Mouse (Mus musculus) T-helper 2 cell (primary cell): ENCODE results near the gene Ccdc181.
"Not testable (repeated sequence)": the region's sequence is repeated elsewhere in the genome, so short reads cannot be mapped to it uniquely, and the experiment has no call there.

Experiments used
- in situ Hi-C: fragments of 300-600 bp; cut with MboI, MseI; formaldehyde crosslinking; loops from one replicate; pipeline ENCODE4 v1.15.1; 2025; ENCODE audit warnings: high pct_unique_total_duplicates

Gene Ccdc181

GRCm38 (mm10) chr1:164275455-164275954 lies at the start of gene Ccdc181:
TSS of gene Ccdc181 (plus strand) at chr1:164275585.
- in situ Hi-C loops, result no loop called here

- in situ Hi-C loops, result not testable (repeated sequence)
These were observed 43.3 kb upstream of the Ccdc181 start for GRCm38 (mm10) chr1:164231937-164232570.

- in situ Hi-C loops, result no loop called here
These were observed 41.9 kb upstream of the Ccdc181 start for GRCm38 (mm10) chr1:164233447-164233846.

- in situ Hi-C loops, result no loop called here
These were observed 40.3 kb upstream of the Ccdc181 start for GRCm38 (mm10) chr1:164235078-164235477.

GRCm38 (mm10) chr1:164236078-164236477 lies 39.3 kb upstream of the Ccdc181 start:
- in situ Hi-C loops, result no loop called here

- in situ Hi-C loops, result no loop called here
These were observed 33.9 kb upstream of the Ccdc181 start for GRCm38 (mm10) chr1:164241494-164241893.

GRCm38 (mm10) chr1:164242809-164243208 lies 32.6 kb upstream of the Ccdc181 start:
- in situ Hi-C loops, result no loop called here

GRCm38 (mm10) chr1:164247442-164247841 lies 27.9 kb upstream of the Ccdc181 start:
- in situ Hi-C loops, result no loop called here

- in situ Hi-C loops, result no loop called here
These were observed 27.4 kb upstream of the Ccdc181 start for GRCm38 (mm10) chr1:164247971-164248370.

- in situ Hi-C loops, result no loop called here
These were observed 26.7 kb upstream of the Ccdc181 start, which contains the start of gene Slc19a2 for GRCm38 (mm10) chr1:164248465-164249331. TSS of gene Slc19a2 (plus strand) at chr1:164249046.

GRCm38 (mm10) chr1:164249332-164249711 lies 26.1 kb upstream of the Ccdc181 start:
- in situ Hi-C loops, result no loop called here

GRCm38 (mm10) chr1:164250391-164251150 lies 24.8 kb upstream of the Ccdc181 start:
- in situ Hi-C loops, result loop anchor here (25.0 kb wide), 2 partner anchors 838 to 1587 kb away; partner anchors contain the start of gene Gorab

GRCm38 (mm10) chr1:164251438-164251837 lies 23.9 kb upstream of the Ccdc181 start:
- in situ Hi-C loops, result loop anchor here (25.0 kb wide), 2 partner anchors 839 to 1586 kb away; partner anchors contain the start of gene Gorab

- in situ Hi-C loops, result loop anchor here (25.0 kb wide), 2 partner anchors 840 to 1585 kb away; partner anchors contain the start of gene Gorab
These were observed 22.8 kb upstream of the Ccdc181 start for GRCm38 (mm10) chr1:164252551-164252950.

GRCm38 (mm10) chr1:164254836-164255235 lies 20.5 kb upstream of the Ccdc181 start:
- in situ Hi-C loops, result loop anchor here (25.0 kb wide), 2 partner anchors 843 to 1582 kb away; partner anchors contain the start of gene Gorab

GRCm38 (mm10) chr1:164260171-164261028 lies 15.0 kb upstream of the Ccdc181 start:
- in situ Hi-C loops, result loop anchor here (25.0 kb wide), 2 partner anchors 848 to 1577 kb away; partner anchors contain the start of gene Gorab

GRCm38 (mm10) chr1:164261553-164261952 lies 13.8 kb upstream of the Ccdc181 start:
- in situ Hi-C loops, result loop anchor here (25.0 kb wide), 2 partner anchors 849 to 1576 kb away; partner anchors contain the start of gene Gorab

- in situ Hi-C loops, result loop anchor here (25.0 kb wide), 2 partner anchors 859 to 1566 kb away; partner anchors contain the start of gene Gorab
These were observed 4.4 kb upstream of the Ccdc181 start for GRCm38 (mm10) chr1:164270941-164271340.

GRCm38 (mm10) chr1:164273659-164274058 lies 1.7 kb upstream of the Ccdc181 start:
- in situ Hi-C loops, result loop anchor here (25.0 kb wide), 2 partner anchors 861 to 1564 kb away; partner anchors contain the start of gene Gorab

GRCm38 (mm10) chr1:164276552-164276951 lies 1.2 kb downstream of the Ccdc181 start:
- in situ Hi-C loops, result no loop called here
